Mouse (Mus musculus): ENCODE measurements around the gene Jak1. TPM values are rescaled to one million over a fixed set of nuclear protein-coding genes. Genes with fewer than 3 reads are reported as not detected.

Gene Jak1
- polyA plus RNA-seq, 1 experiment from 2014 or later = 65.1 TPM

DNA sequence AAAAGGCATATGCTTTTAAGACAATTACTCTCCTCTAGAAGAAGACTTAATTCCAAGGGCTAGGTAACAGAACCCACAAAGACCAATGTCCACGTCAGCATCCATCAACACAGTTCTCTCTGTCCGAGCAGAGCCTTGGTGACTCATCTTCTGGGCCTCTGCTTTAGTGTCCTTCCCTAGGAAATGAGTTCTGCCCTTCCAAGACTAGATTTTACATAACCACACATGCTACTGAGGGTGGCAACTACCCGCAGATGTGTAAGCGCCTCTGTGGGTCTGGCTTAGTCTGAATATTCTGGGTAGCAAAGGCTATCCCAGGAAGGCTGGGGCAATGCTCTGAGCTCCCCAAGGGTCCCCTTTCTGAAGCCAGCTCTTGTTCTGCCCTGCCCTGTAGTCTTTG lies 99.3 kb downstream of the Jak1 start:
- no peaks in the 10 kb centered on the region for H3K27me3 ChIP-seq (ENCODE audit: control insufficient read depth, insufficient read depth, low read length)
- 79% methylated on average over 4 of the region's 4 CpGs for WGBS (ENCODE audit: insufficient replicate concordance)
- no peak overlapping the region for H3K4me2 ChIP-seq
- no peak for ATAC-seq (replicated peaks; ENCODE audit: insufficient number of reproducible peaks, low FRiP score, low TSS enrichment)
- no peaks in the 10 kb centered on the region for H3K9me3 ChIP-seq (replicated peaks; ENCODE audit: control insufficient read depth, low read length)
- no peak overlapping the region for H3K4me3 ChIP-seq (ENCODE audit: low read depth, low read length)
- H3K36me3 ChIP-seq (ENCODE audit: control insufficient read depth, insufficient read depth, low read length) = peaks cover 8% of the 10 kb centered on the region; the same call in 1 of the 2 replicates
- H3K4me1 ChIP-seq (ENCODE audit: control insufficient read depth, insufficient read depth, low read length) = no peaks in the 10 kb centered on the region
- H3K27ac ChIP-seq (ENCODE audit: low read depth, low read length) = no peak overlapping the region
- H3K9ac ChIP-seq (ENCODE audit: low read depth, low read length) = no peak overlapping the region

DNA sequence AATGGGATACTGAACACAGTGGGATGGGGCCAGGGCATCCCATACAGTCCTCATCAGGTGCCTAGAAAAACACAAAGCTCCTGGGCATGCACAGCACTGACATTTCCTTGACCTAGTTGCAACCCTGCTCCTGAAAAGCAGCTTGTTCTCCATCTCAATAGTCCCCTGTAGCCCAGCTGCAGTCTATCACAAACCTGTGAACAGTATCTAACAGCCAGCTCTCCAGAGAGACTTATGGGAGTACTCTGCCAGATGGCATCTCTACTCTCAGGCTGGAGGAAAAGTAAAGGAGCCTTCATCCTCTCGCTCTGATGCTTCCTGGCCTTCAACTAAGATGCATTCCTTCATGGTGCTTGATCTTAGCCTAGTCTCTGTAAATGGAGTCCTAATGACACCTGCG lies 100.4 kb downstream of the Jak1 start:
- Histone ChIP-seq H3K36me3 (ENCODE audit: control insufficient read depth, insufficient read depth, low read length) (peaks cover 2% of the 10 kb centered on the region; the same call in 1 of the 2 replicates), H3K27me3 (ENCODE audit: control insufficient read depth, insufficient read depth, low read length) (no peaks in the 10 kb centered on the region), H3K4me1 (ENCODE audit: control insufficient read depth, insufficient read depth, low read length) (no peaks in the 10 kb centered on the region), H3K4me2 (no peak overlapping the region), H3K9ac (ENCODE audit: low read depth, low read length) (no peak overlapping the region), H3K27ac (ENCODE audit: low read depth, low read length) (no peak overlapping the region), H3K9me3 (replicated peaks; ENCODE audit: control insufficient read depth, low read length) (no peaks in the 10 kb centered on the region), H3K4me3 (ENCODE audit: low read depth, low read length) (no peak overlapping the region)
- no peak for ATAC-seq (replicated peaks; ENCODE audit: insufficient number of reproducible peaks, low FRiP score, low TSS enrichment)
- 82% methylated on average over 2 of the region's 2 CpGs for WGBS (ENCODE audit: insufficient replicate concordance)

DNA sequence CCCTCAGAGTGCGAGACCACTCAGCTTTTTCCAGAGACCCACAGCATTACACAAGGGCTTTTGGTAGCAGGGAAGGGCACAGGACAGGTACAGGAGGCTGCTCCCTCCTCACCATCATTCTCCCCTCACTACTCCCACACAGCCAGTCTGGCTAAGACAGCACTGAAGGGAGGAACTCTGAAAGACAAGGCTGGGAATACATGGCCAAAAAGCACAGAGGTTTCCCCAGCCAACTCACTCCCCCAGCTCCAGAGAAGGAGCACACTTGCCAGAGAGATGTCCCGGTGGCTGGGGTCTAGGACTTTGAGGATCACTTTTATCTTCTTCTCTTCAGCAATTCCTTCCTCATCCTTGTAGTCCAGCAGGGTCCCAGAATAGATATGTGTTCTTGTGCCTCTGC lies 100.9 kb downstream of the Jak1 start:
- no peak overlapping the region for H3K4me3 ChIP-seq (ENCODE audit: low read depth, low read length)
- H3K36me3 ChIP-seq (ENCODE audit: control insufficient read depth, insufficient read depth, low read length) = peaks cover 2% of the 10 kb centered on the region; the same call in 1 of the 2 replicates
- H3K27ac ChIP-seq (ENCODE audit: low read depth, low read length) = no peak overlapping the region
- 74% methylated on average over 2 of the region's 2 CpGs for WGBS (ENCODE audit: insufficient replicate concordance)
- H3K27me3 ChIP-seq (ENCODE audit: control insufficient read depth, insufficient read depth, low read length) = no peaks in the 10 kb centered on the region
- no peak overlapping the region for H3K9ac ChIP-seq (ENCODE audit: low read depth, low read length)
- H3K4me2 ChIP-seq = no peak overlapping the region
- H3K4me1 ChIP-seq (ENCODE audit: control insufficient read depth, insufficient read depth, low read length) = no peaks in the 10 kb centered on the region
- ATAC-seq (replicated peaks; ENCODE audit: insufficient number of reproducible peaks, low FRiP score, low TSS enrichment) = no peak
- H3K9me3 ChIP-seq (replicated peaks; ENCODE audit: control insufficient read depth, low read length) = no peaks in the 10 kb centered on the region

DNA sequence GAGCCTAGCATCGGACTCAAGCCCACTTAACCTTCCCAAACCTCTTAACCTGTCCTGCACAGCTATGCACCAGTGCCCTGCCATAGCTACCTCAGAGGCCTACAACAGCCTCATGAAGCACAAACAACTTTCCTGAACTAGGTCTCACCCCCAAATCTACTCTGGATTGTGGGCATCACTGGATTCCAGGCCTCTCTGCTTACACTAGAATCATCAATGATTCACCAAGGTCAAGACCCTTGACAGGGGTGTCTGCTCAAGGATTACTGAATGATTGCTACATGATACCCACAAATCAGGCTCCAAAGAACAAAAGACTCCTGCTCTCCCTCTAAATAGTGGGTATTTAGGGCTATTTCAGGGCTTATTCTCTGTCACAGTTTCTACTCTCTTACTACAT lies 104.3 kb downstream of the Jak1 start:
- Histone ChIP-seq H3K36me3 (ENCODE audit: control insufficient read depth, insufficient read depth, low read length) (peaks cover 11% of the 10 kb centered on the region), H3K9me3 (replicated peaks; ENCODE audit: control insufficient read depth, low read length) (no peaks in the 10 kb centered on the region)
- no peak for ATAC-seq (replicated peaks; ENCODE audit: insufficient number of reproducible peaks, low FRiP score, low TSS enrichment)

DNA sequence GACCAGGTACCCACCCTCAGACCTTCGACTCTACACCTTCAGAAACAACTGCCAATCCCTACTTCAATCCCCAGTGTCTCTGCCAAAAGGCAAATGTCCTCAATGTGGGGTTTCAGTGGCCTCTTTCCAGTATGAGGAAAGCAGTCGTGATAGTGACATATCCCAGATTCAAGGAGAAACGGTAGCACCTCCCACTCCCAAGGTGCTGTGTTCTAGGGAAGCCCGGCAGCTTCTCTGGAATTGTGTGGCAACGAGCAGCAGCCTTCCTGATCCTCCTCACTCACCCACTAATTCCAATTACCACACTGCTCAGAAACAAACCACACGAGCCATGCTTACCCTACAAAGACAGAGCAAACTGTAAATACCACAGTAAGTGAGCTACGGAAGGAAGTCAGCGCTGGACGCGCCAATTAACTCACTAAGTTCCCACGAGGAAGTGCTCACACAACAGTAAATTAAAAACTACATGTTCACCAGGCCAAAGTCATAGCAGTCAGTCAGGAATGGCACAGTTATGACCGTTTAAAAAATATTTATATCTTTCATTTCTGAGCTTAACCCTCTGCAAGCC lies 105.8 kb downstream of the Jak1 start:
- WGBS (ENCODE audit: insufficient replicate concordance) = 81% methylated on average over 12 of the region's 12 CpGs
- H3K4me3 ChIP-seq (ENCODE audit: low read depth, low read length) = no peak overlapping the region
- no peaks in the 10 kb centered on the region for H3K27me3 ChIP-seq (ENCODE audit: control insufficient read depth, insufficient read depth, low read length)
- ATAC-seq (replicated peaks; ENCODE audit: insufficient number of reproducible peaks, low FRiP score, low TSS enrichment) = no peak
- H3K36me3 ChIP-seq (ENCODE audit: control insufficient read depth, insufficient read depth, low read length) = peaks cover 11% of the 10 kb centered on the region
- no peak overlapping the region for H3K4me2 ChIP-seq
- H3K9me3 ChIP-seq (replicated peaks; ENCODE audit: control insufficient read depth, low read length) = no peaks in the 10 kb centered on the region
- H3K4me1 ChIP-seq (ENCODE audit: control insufficient read depth, insufficient read depth, low read length) = peaks cover 7% of the 10 kb centered on the region; the same call in 1 of the 2 replicates
- no peak overlapping the region for H3K27ac ChIP-seq (ENCODE audit: low read depth, low read length)
- no peak overlapping the region for H3K9ac ChIP-seq (ENCODE audit: low read depth, low read length)

More for the DNA sequence above, 104.3 kb downstream of the Jak1 start:
- H3K4me1 ChIP-seq (ENCODE audit: control insufficient read depth, insufficient read depth, low read length) = peaks cover 3% of the 10 kb centered on the region; the same call in 1 of the 2 replicates
- no peak overlapping the region for H3K4me2 ChIP-seq
- H3K27me3 ChIP-seq (ENCODE audit: control insufficient read depth, insufficient read depth, low read length) = no peaks in the 10 kb centered on the region
- WGBS (ENCODE audit: insufficient replicate concordance) = 70% methylated on average over 1 of the region's 1 CpGs
- H3K27ac ChIP-seq (ENCODE audit: low read depth, low read length) = no peak overlapping the region
- no peak overlapping the region for H3K4me3 ChIP-seq (ENCODE audit: low read depth, low read length)
- H3K9ac ChIP-seq (ENCODE audit: low read depth, low read length) = no peak overlapping the region

DNA sequence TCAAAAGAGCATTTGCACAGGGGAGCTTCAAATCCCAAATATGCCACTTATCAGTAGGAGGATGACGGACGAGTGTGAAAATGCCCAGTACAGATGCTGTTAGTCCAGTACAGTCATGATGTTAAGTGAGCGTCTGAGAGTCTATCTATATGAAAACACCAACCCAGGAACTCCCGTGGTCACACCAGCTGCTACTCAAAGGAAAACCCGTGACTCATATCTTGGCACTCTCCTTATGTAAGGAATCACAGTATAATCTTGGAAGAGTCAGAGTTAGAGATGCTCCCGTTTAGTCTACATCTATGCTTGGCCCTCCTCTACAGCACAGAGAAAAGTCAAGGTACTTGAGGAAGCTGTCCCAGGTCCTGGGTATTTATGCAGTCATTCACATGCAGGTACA lies 106.8 kb downstream of the Jak1 start:
- Histone ChIP-seq H3K4me3 (ENCODE audit: low read depth, low read length) (no peak overlapping the region), H3K4me2 (no peak overlapping the region), H3K9ac (ENCODE audit: low read depth, low read length) (no peak overlapping the region), H3K9me3 (replicated peaks; ENCODE audit: control insufficient read depth, low read length) (no peaks in the 10 kb centered on the region), H3K27ac (ENCODE audit: low read depth, low read length) (no peak overlapping the region), H3K36me3 (ENCODE audit: control insufficient read depth, insufficient read depth, low read length) (peaks cover 9% of the 10 kb centered on the region), H3K4me1 (ENCODE audit: control insufficient read depth, insufficient read depth, low read length) (peaks cover 7% of the 10 kb centered on the region; the same call in 1 of the 2 replicates), H3K27me3 (ENCODE audit: control insufficient read depth, insufficient read depth, low read length) (no peaks in the 10 kb centered on the region)
- ATAC-seq (replicated peaks; ENCODE audit: insufficient number of reproducible peaks, low FRiP score, low TSS enrichment) = no peak
- WGBS (ENCODE audit: insufficient replicate concordance) = 65% methylated on average over 6 of the region's 6 CpGs

DNA sequence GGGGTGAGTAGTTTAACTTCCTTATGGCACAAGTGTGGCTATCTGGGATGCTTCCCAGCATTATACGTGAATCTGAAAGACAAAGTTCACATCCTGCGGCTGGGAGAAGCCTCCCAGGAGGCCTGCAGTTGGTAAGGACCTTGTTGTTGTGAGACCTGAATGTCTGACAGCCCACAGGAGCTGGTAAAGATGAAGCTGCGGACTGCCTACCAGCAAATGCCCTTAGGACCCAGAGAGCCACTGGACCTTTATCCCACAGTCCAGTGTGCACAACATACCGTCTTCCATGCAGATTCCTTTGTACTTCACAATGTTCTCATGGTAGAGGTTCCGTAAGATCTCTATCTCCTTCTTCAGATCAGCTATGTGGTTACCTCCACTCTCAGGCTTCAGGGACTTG lies 107.6 kb downstream of the Jak1 start:
- Histone ChIP-seq H3K4me2 (no peak overlapping the region), H3K9ac (ENCODE audit: low read depth, low read length) (no peak overlapping the region), H3K9me3 (replicated peaks; ENCODE audit: control insufficient read depth, low read length) (no peaks in the 10 kb centered on the region), H3K27ac (ENCODE audit: low read depth, low read length) (no peak overlapping the region), H3K4me3 (ENCODE audit: low read depth, low read length) (no peak overlapping the region), H3K36me3 (ENCODE audit: control insufficient read depth, insufficient read depth, low read length) (peaks cover 9% of the 10 kb centered on the region), H3K4me1 (ENCODE audit: control insufficient read depth, insufficient read depth, low read length) (peaks cover 7% of the 10 kb centered on the region; the same call in 1 of the 2 replicates), H3K27me3 (ENCODE audit: control insufficient read depth, insufficient read depth, low read length) (no peaks in the 10 kb centered on the region)
- ATAC-seq (replicated peaks; ENCODE audit: insufficient number of reproducible peaks, low FRiP score, low TSS enrichment) = no peak
- 85% methylated on average over 5 of the region's 5 CpGs for WGBS (ENCODE audit: insufficient replicate concordance)

DNA sequence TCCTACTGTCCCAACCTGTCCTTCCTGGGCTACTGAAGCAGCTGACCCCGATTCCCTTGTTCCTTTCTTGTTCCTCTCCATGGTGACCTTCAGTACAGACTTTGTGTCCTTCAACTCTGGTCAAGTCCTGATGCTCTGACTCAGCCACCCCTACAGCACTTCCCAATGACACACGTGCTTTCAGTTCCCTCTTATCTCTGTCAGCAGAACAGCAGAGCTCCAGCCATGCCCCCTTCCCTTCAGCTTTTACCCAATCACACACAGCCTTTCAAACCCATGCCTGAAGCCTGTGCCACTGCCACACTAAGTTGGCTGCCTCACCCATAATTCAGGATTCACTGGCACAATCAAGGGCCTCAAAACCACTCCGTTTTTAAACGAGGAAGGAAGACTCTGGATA lies 109.5 kb downstream of the Jak1 start:
- Histone ChIP-seq H3K4me3 (ENCODE audit: low read depth, low read length) (no peak overlapping the region), H3K4me1 (ENCODE audit: control insufficient read depth, insufficient read depth, low read length) (peaks cover 7% of the 10 kb centered on the region; the same call in 1 of the 2 replicates), H3K9me3 (replicated peaks; ENCODE audit: control insufficient read depth, low read length) (no peaks in the 10 kb centered on the region), H3K27me3 (ENCODE audit: control insufficient read depth, insufficient read depth, low read length) (no peaks in the 10 kb centered on the region), H3K9ac (ENCODE audit: low read depth, low read length) (no peak overlapping the region), H3K27ac (ENCODE audit: low read depth, low read length) (no peak overlapping the region), H3K36me3 (ENCODE audit: control insufficient read depth, insufficient read depth, low read length) (peaks cover 9% of the 10 kb centered on the region), H3K4me2 (no peak overlapping the region)
- ATAC-seq (replicated peaks; ENCODE audit: insufficient number of reproducible peaks, low FRiP score, low TSS enrichment) = peak; percentile 39; the same call in 1 of the 2 replicates
- WGBS (ENCODE audit: insufficient replicate concordance) = 53% methylated on average over 4 of the region's 4 CpGs

All from heart, embryonic 11.5 days (tissue).